Mouse (Mus musculus): ENCODE data around the gene Ncdn.

- TF ChIP-seq CTCF (IDR thresholded peaks at IDR 0.05; ENCODE audit: insufficient read depth, low read length), result no peak
- no peak for TF ChIP-seq POLR2A (IDR thresholded peaks at IDR 0.05; ENCODE audit: borderline replicate concordance, extremely low read depth, low read depth, low read length)
Measured at GRCm38 (mm10) chr4:126706630-126707438, 46.4 kb downstream of the Ncdn start.
